Mouse (Mus musculus): ENCODE results near the gene Higd2a.

GRCm38 (mm10) chr13:54621960-54622521 lies 32.0 kb downstream of the Higd2a start:
- no peak for TF ChIP-seq CTCF (IDR thresholded peaks at IDR 0.05; ENCODE audit: control insufficient read depth, insufficient read depth, low read length)
- no peak for TF ChIP-seq POLR2A (IDR thresholded peaks at IDR 0.05; ENCODE audit: borderline replicate concordance, control insufficient read depth, low read depth, low read length)
